Mouse (Mus musculus) left cerebral cortex, postnatal 10 days (tissue): ENCODE measurements around the gene Kcns3. TPM values are rescaled to one million over a fixed set of nuclear protein-coding genes. Genes with fewer than 3 reads are reported as not detected.
"Not testable (repeated sequence)": the region's sequence is repeated elsewhere in the genome, so short reads cannot be mapped to it uniquely, and the experiment has no call there.

Source experiments
- DNase-seq, 2 experiments: peaks; one replicate each; pipeline ENCODE4 v3.0.0; 2021 to 2022; ENCODE audit warnings: low spot score in 2 of 2, mixed read lengths in 1 of 2; ENCODE audit errors: extremely low spot score in 1 of 2
- intact Hi-C: fragments of 180-260 bp; cut with DNase I; formaldehyde crosslinking; loops from one replicate; pipeline ENCODE4 v1.15.1; 2025
- total RNA-seq, 2 experiments: library from RNA; stranded (reverse); gene quantifications; 2 replicates each; pipeline ENCODE4 v1.2.3; 2021

The Kcns3 gene
- total RNA-seq, 2 experiments from 2014 or later, result 4.5 to 5.3 TPM

DNA sequence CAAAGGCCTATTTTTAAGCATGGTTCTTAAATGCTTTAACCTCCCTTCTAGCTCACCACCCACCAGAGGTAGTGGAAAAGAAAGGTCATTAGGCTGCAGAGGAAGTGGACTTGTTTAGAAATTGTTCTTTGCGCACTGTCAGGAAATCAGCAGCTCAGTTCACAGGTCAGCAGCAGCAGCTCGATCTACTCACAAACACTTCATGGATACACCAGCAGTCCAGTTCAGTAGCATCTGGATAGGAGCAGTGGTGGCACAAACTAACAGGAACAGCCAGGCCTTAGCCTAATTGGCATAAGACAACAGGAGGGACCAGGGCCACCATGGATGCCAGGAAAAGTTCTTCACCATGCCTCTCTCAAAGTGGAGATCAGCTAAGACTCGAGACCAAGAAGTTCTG is 49.3 kb downstream of the Kcns3 start:
- intact Hi-C loops, result no loop called here
- DNase-seq, result no peak

DNA sequence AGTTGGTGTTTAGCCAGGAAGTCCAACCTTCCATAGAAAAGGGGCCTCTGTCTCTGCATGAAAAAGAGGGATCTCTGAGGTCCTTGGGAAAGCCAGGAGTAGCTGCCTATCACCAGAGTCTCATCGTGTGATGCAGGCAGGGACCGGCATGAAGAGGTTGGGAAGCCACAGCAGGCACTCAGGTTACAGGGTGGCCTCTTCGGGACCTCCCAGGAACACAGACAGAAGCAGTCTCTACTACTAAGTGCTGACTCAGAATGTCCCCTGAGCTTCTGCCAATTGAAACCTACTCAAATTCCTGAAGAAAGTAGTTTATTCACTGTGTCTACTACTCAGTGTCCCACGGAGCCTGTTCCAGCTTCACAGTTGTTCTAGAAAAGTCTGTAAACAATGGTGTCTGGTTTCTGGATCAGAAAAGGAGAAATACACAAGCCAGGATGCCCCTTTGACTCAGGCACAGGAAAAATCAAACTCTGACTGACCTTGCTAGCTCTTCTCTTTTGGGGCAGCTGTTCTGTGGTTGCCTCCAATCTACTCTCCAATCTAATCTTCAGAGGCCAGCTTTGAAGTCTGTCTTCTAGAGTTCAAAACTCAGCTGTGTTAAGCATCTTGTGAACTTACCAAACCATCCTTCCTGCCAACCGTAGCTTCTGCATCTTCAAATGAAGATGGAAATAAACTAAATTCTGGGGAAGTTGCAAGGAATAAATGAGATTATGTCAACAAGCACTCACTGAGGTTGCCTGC is 62.1 kb downstream of the Kcns3 start:
- intact Hi-C loops, result no loop called here
- DNase-seq, result peak in 1 of 2 experiments; percentile 19

DNA sequence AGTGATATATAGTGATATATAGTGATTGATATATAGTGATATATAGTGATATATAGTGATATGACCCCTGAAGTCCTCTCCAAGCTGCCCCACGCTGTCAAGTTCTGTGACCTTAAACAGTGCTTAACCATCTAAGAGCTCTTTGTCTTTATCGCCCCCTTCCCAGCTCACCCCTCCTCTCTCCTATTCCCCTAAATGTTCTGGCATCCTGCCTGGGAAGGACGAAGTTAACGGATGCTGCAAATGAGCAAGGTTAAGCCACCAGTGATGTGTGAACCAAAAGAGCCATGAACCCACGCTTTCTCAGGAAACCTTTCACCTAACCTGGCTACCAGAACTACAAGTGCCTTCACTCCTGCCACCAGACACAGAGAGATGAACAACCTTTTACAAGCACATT is 64.0 kb downstream of the Kcns3 start:
- intact Hi-C loops, result no loop called here
- DNase-seq, result no peak

DNA sequence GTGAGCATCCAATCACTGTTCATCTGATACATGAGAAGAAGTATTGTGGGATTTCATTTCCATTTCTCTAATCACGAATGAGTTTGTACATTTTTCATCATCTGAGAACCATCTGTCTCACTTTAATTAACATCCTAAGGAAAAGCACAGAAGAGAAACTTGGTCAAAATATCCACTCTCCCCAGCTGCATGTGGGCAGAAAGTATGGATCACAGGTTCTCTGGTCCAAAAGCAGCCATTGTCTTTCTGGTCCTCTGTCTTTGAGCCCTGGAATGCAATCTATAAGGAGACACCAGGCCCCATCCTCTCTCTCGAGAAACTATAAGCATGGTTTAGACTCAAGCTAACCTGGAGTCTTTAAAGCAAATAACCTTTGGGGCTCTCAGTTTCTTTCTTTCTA is 79.8 kb downstream of the Kcns3 start:
- no peak for DNase-seq
- intact Hi-C loops, result no loop called here

DNA sequence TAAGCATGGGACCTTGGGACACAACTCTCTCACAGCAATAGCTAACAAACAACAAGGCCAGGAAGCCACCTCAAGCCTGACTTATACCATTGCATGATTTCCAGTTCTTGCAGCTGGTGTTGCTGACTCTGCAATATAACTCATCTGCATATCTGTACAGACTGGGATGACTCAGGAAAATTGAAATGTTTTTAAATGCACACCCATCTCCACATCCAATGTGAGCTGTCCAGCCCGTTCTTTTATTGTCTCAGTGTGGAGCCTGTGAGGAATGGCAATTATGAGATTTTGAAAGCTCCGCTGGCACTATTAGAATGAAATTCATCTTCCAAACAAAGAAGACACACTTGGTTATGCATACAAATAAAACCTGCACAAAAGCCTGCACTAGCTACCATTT is 84.0 kb downstream of the Kcns3 start:
- intact Hi-C loops, result no loop called here
- DNase-seq, result no peak

DNA sequence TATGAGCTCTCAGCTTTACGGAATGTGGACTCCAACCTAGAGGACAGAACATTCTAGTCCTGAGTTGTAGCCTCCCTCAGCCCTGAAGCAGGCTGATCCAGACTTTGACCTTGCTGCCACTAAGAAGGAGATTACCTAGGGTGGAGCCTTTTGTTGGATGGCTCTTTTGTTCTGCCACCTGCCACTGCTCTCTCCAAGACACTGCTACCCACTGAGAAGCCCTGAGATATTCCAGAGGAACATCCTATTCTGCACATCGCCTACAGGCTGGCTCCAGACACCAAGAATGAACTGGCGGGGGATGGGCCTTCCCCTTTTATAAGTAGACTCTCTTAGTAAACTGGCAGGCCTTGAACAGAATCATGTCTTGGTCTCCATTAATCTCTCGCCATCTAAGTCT is 98.2 kb downstream of the Kcns3 start:
- DNase-seq, intact Hi-C loops: not testable (repeated sequence)

DNA sequence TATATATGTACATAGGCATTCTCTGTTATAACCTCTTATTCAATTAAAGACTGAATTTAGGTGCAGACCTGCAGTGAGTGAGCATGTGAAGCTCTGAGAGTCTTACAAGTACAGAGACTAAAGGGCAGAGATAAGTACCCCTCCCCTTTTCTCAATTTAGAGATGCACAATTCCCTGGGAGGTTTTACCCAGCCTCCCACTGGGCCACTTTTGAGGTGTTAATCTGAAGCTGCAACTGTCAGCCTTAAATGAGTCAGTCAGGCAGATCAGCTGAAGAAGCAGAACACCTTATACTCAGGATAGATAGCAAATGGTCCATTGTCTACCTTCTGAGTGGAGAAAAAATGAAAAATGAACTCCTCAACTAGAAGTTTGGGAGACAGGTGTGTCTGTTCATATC is 109.0 kb downstream of the Kcns3 start:
- intact Hi-C loops, result no loop called here
- DNase-seq, result no peak

Other genes with a start within 250 kb of the Kcns3 start
- not detected for gene Msgn1, start 57.9 kb upstream of the Kcns3 start, total RNA-seq
- 1 to 10 TPM; 2.4 to 4.3 TPM for gene Gen1, start 114.7 kb upstream of the Kcns3 start, total RNA-seq
- 10 to 100 TPM; 36.9 to 37.2 TPM for gene Smc6, start 114.8 kb upstream of the Kcns3 start, total RNA-seq